ENCODE assay signal across 24 mouse cellular contexts in genomic region chr13:24649099-24649498, GRCm38 (mm10).
DNase-seq lines count a peak whose midpoint lies in the region; ATAC-seq and TF ChIP-seq lines count a peak whose summit lies in the region.
"Had no signal": no experiment of that assay in that cellular context is flagged by ENCODE, and none has a peak within 500 bp of the region (broad histone marks: within the 10 kb centered on the region; RNA-seq: fewer than 3 reads in every experiment).

No protein-coding gene starts in this region.

- intact Hi-C loops in left cerebral cortex, adult 2 months (cut with DNase I) = no loop called here

- no peak for DNase-seq in forebrain, embryonic 10.5 days (ENCODE audit: extremely low spot score, low spot score)
- no peak for DNase-seq in hindbrain, embryonic 10.5 days (ENCODE audit: low spot score)
- no peak for DNase-seq in left cerebral cortex, adult 2 months (ENCODE audit: extremely low spot score in 1 of 2, low spot score in 2 of 2)
- DNase-seq: adrenal gland, postnatal 14 days; cerebellum, adult 11 months; cerebellum, adult 9-10 months; cerebellum, postnatal 36 days; embryo, embryonic 11 days; heart, adult 2 months; heart, postnatal 4 days; kidney, adult 9 months; kidney, postnatal 10 days; thymus, postnatal 4 days had no signal

- no peak overlapping the region for H3K4me3 ChIP-seq in forebrain, embryonic 12.5 days (replicated peaks)
- no peak overlapping the region for H3K4me3 ChIP-seq in forebrain, embryonic 10.5 days
- H3K4me3 ChIP-seq in hindbrain, embryonic 16.5 days (ENCODE audit: low read length) = no peak overlapping the region
- no peak overlapping the region for H3K4me3 ChIP-seq in hindbrain, embryonic 10.5 days
- no peak overlapping the region for H3K4me3 ChIP-seq in neural tube, embryonic 13.5 days
- no peak overlapping the region for H3K4me3 ChIP-seq in neural tube, embryonic 15.5 days (replicated peaks)
- H3K4me3 ChIP-seq in left cerebral cortex, adult 2 months = no peak overlapping the region
- H3K4me3 ChIP-seq: embryonic facial prominence, embryonic 15.5 days; heart, adult 2 months; heart, embryonic 12.5 days; limb, embryonic 13.5 days; lung, embryonic 15.5 days; midbrain, embryonic 12.5 days had no signal

- peaks cover 6% of the 10 kb centered on the region; the same call in 1 of the 2 replicates for H3K4me1 ChIP-seq in forebrain, embryonic 12.5 days
- peaks cover 9% of the 10 kb centered on the region for H3K4me1 ChIP-seq in forebrain, embryonic 10.5 days
- H3K4me1 ChIP-seq in hindbrain, embryonic 16.5 days (ENCODE audit: control insufficient read depth, insufficient read depth, low read depth, low read length) = peaks cover 5% of the 10 kb centered on the region; the same call in 1 of the 2 replicates
- peaks cover 7% of the 10 kb centered on the region; the same call in 1 of the 2 replicates for H3K4me1 ChIP-seq in hindbrain, embryonic 10.5 days (replicated peaks)
- H3K4me1 ChIP-seq in neural tube, embryonic 13.5 days (replicated peaks) = peaks cover 32% of the 10 kb centered on the region
- peaks cover 13% of the 10 kb centered on the region for H3K4me1 ChIP-seq in neural tube, embryonic 15.5 days
- H3K4me1 ChIP-seq: limb, embryonic 13.5 days; lung, embryonic 15.5 days had no signal

- no peaks in the 10 kb centered on the region for H3K36me3 ChIP-seq in forebrain, embryonic 12.5 days (replicated peaks)
- H3K36me3 ChIP-seq in forebrain, embryonic 10.5 days (replicated peaks) = no peaks in the 10 kb centered on the region
- no peaks in the 10 kb centered on the region for H3K36me3 ChIP-seq in hindbrain, embryonic 16.5 days (ENCODE audit: control insufficient read depth, insufficient read depth, low read length)
- no peaks in the 10 kb centered on the region for H3K36me3 ChIP-seq in hindbrain, embryonic 10.5 days
- H3K36me3 ChIP-seq in neural tube, embryonic 13.5 days = 0 out of 2 replicates have a peak, but pooled peaks cover 1% of the 10 kb centered on the region
- no peaks in the 10 kb centered on the region for H3K36me3 ChIP-seq in neural tube, embryonic 15.5 days
- H3K36me3 ChIP-seq: embryonic facial prominence, embryonic 15.5 days; heart, embryonic 12.5 days; limb, embryonic 13.5 days; lung, embryonic 15.5 days; midbrain, embryonic 12.5 days had no signal

- no peak for ATAC-seq in forebrain, embryonic 12.5 days (ENCODE audit: low FRiP score)
- ATAC-seq in hindbrain, embryonic 16.5 days = no peak
- no peak for ATAC-seq in neural tube, embryonic 13.5 days (ENCODE audit: low read depth)
- no peak for ATAC-seq in neural tube, embryonic 15.5 days (ENCODE audit: low FRiP score)
- ATAC-seq: intestine, postnatal 0 days had no signal

- H3K9ac ChIP-seq in forebrain, embryonic 12.5 days = no peak overlapping the region
- H3K9ac ChIP-seq in hindbrain, embryonic 16.5 days (ENCODE audit: low read depth, low read length) = no peak overlapping the region
- H3K9ac ChIP-seq in neural tube, embryonic 13.5 days = no peak overlapping the region
- no peak overlapping the region for H3K9ac ChIP-seq in neural tube, embryonic 15.5 days (replicated peaks)
- H3K9ac ChIP-seq: embryonic facial prominence, embryonic 15.5 days; heart, embryonic 12.5 days; limb, embryonic 13.5 days; lung, embryonic 15.5 days; midbrain, embryonic 12.5 days had no signal

- H3K4me2 ChIP-seq in forebrain, embryonic 12.5 days = no peak overlapping the region
- H3K4me2 ChIP-seq in hindbrain, embryonic 16.5 days (ENCODE audit: low read length) = no peak overlapping the region
- no peak overlapping the region for H3K4me2 ChIP-seq in neural tube, embryonic 13.5 days
- no peak overlapping the region for H3K4me2 ChIP-seq in neural tube, embryonic 15.5 days
- H3K4me2 ChIP-seq: embryonic facial prominence, embryonic 15.5 days; heart, embryonic 12.5 days; limb, embryonic 13.5 days; liver, embryonic 11.5 days; lung, embryonic 15.5 days; midbrain, embryonic 12.5 days had no signal

- 0 out of 2 replicates have a peak overlapping the region, but pooled peaks have one; percentile 0 for H3K27ac ChIP-seq in forebrain, embryonic 12.5 days
- H3K27ac ChIP-seq in forebrain, embryonic 10.5 days = no peak overlapping the region
- 0 out of 2 replicates have a peak overlapping the region, but pooled peaks have one; percentile 3 for H3K27ac ChIP-seq in hindbrain, embryonic 16.5 days (ENCODE audit: low read depth, low read length)
- no peak overlapping the region for H3K27ac ChIP-seq in hindbrain, embryonic 10.5 days
- H3K27ac ChIP-seq in neural tube, embryonic 13.5 days (replicated peaks) = peak overlapping the region; percentile 81
- no peak overlapping the region for H3K27ac ChIP-seq in neural tube, embryonic 15.5 days (replicated peaks)
- H3K27ac ChIP-seq in left cerebral cortex, adult 2 months = no peak overlapping the region
- H3K27ac ChIP-seq: embryonic facial prominence, embryonic 15.5 days; heart, adult 2 months; limb, embryonic 13.5 days; lung, embryonic 15.5 days; midbrain, embryonic 12.5 days had no signal

- no peaks in the 10 kb centered on the region for H3K27me3 ChIP-seq in forebrain, embryonic 12.5 days
- no peaks in the 10 kb centered on the region for H3K27me3 ChIP-seq in forebrain, embryonic 10.5 days (ENCODE audit: poor library complexity, severe bottlenecking)
- no peaks in the 10 kb centered on the region for H3K27me3 ChIP-seq in hindbrain, embryonic 16.5 days (replicated peaks; ENCODE audit: control insufficient read depth, insufficient read depth, low read length)
- H3K27me3 ChIP-seq in hindbrain, embryonic 10.5 days (ENCODE audit: insufficient read depth, poor library complexity, severe bottlenecking) = no peaks in the 10 kb centered on the region
- no peaks in the 10 kb centered on the region for H3K27me3 ChIP-seq in neural tube, embryonic 13.5 days
- no peaks in the 10 kb centered on the region for H3K27me3 ChIP-seq in neural tube, embryonic 15.5 days (replicated peaks)
- H3K27me3 ChIP-seq: embryonic facial prominence, embryonic 15.5 days; heart, embryonic 12.5 days; limb, embryonic 13.5 days; lung, embryonic 15.5 days; midbrain, embryonic 12.5 days had no signal

- 69% methylated on average over 2 of the region's 2 CpGs for WGBS in forebrain, embryonic 12.5 days
- 71% methylated on average over 2 of the region's 2 CpGs for WGBS in forebrain, embryonic 10.5 days
- 44% methylated on average over 2 of the region's 2 CpGs for WGBS in hindbrain, embryonic 16.5 days
- WGBS in hindbrain, embryonic 10.5 days = 63% methylated on average over 2 of the region's 2 CpGs
- 66% methylated on average over 2 of the region's 2 CpGs for WGBS in neural tube, embryonic 13.5 days
- whole genome bisulfite sequencing in neural tube, embryonic 15.5 days = 67% methylated on average over 2 of the region's 2 CpGs

- H3K9me3 ChIP-seq in forebrain, embryonic 12.5 days = no peaks in the 10 kb centered on the region
- no peaks in the 10 kb centered on the region for H3K9me3 ChIP-seq in forebrain, embryonic 10.5 days
- no peaks in the 10 kb centered on the region for H3K9me3 ChIP-seq in hindbrain, embryonic 16.5 days (ENCODE audit: control insufficient read depth, low read length)
- H3K9me3 ChIP-seq in hindbrain, embryonic 10.5 days = no peaks in the 10 kb centered on the region
- no peaks in the 10 kb centered on the region for H3K9me3 ChIP-seq in neural tube, embryonic 13.5 days
- H3K9me3 ChIP-seq in neural tube, embryonic 15.5 days (replicated peaks) = no peaks in the 10 kb centered on the region
- H3K9me3 ChIP-seq: embryonic facial prominence, embryonic 15.5 days; heart, embryonic 12.5 days; limb, embryonic 13.5 days; lung, embryonic 15.5 days; midbrain, embryonic 12.5 days had no signal

- TF ChIP-seq CTCF in left cerebral cortex, adult 2 months (IDR thresholded peaks at IDR 0.05) = no peak

Comparison
In these comparisons a context has a peak if more than half of its experiments do, and no peak if none do; other contexts are left out.
1. H3K27ac ChIP-seq: peak in forebrain, embryonic 12.5 days (single experiment), hindbrain, embryonic 16.5 days (single experiment) and neural tube, embryonic 13.5 days (single experiment); none in forebrain, embryonic 10.5 days (single experiment), hindbrain, embryonic 10.5 days (single experiment), neural tube, embryonic 15.5 days (single experiment) and left cerebral cortex, adult 2 months (single experiment).